Mouse (Mus musculus) lung, postnatal 0 days (tissue): Measurements from ENCODE around the gene Tor3a.

ENCODE experiments used
- CTCF ChIP-seq: IDR thresholded peaks from 2 replicates; pipeline ENCODE4 v1.5.1; 2016; ENCODE audit warnings: antibody characterized with exemption, mild to moderate bottlenecking
- EP300 ChIP-seq: IDR thresholded peaks from 2 replicates; pipeline ENCODE4 v1.6.1; 2016; ENCODE audit warnings: antibody characterized with exemption, mild to moderate bottlenecking, control low read depth

DNA sequence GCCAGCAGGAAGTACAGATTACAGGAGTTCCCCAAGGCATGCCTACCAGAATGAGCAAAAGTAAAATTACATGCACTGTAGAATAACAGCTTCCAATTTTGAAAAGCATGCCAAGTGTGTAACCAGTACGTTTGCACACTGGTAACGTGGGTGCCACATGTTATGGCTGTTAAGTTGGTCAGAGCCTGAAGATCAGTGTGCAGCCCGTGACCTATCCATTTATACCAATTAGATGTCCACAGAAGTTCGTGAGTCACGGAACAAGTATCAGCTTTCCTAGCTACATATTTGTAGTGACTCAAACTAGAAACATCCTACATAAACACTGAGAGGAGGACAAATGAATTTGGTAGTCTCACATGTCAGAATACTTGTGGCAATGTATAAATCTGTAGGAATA lies 34.7 kb downstream of the Tor3a start:
- TF ChIP-seq EP300 (no peak), CTCF (no peak)
